Mouse (Mus musculus): Measurements from ENCODE around the gene Tcfl5.

Tcfl5 gene

GRCm38 (mm10) chr2:180598157-180598705 is 44.3 kb downstream of the Tcfl5 start:
- no peak for DNase-seq (ENCODE audit: low spot score in 2 of 2)

GRCm38 (mm10) chr2:180597490-180597889 is 45.0 kb downstream of the Tcfl5 start, which contains the start of gene Col9a3:
Gene Col9a3, plus strand, starts transcription at chr2:180597790.
- DNase-seq (ENCODE audit: low spot score in 2 of 2): no peak

GRCm38 (mm10) chr2:180589123-180589831 is 53.2 kb downstream of the Tcfl5 start, which contains the start of gene Ogfr:
Gene Ogfr, plus strand, starts transcription at chr2:180589245.
- DNase-seq (ENCODE audit: low spot score in 2 of 2): peak; percentile 60 to 84

- no peak for DNase-seq (ENCODE audit: low spot score in 2 of 2)
Measured at GRCm38 (mm10) chr2:180588736-180589122, 53.8 kb downstream of the Tcfl5 start.

- DNase-seq (ENCODE audit: low spot score in 2 of 2): no peak
Measured at GRCm38 (mm10) chr2:180583154-180583507, 59.4 kb downstream of the Tcfl5 start.

- peak; percentile 96 to 99 for DNase-seq (ENCODE audit: low spot score in 2 of 2)
Measured at GRCm38 (mm10) chr2:180582481-180583153, 59.9 kb downstream of the Tcfl5 start.

GRCm38 (mm10) chr2:180581002-180581401 is 61.5 kb downstream of the Tcfl5 start, which contains the start of gene Mrgbp:
Gene Mrgbp, plus strand, starts transcription at chr2:180581304.
- DNase-seq (ENCODE audit: low spot score in 2 of 2): peak in 1 of 2 experiments; percentile 29

GRCm38 (mm10) chr2:180578686-180579085 is 63.8 kb downstream of the Tcfl5 start:
- DNase-seq (ENCODE audit: low spot score in 2 of 2): no peak

- DNase-seq (ENCODE audit: low spot score in 2 of 2): no peak
Measured at GRCm38 (mm10) chr2:180576482-180576881, 66.0 kb downstream of the Tcfl5 start.

All from urinary bladder, adult 18-20 months (tissue).